Mouse (Mus musculus) T-cell, adult 2 months (primary cell): ENCODE results near the gene Nhp2.

Experiments used
- DNase-seq: peaks from one replicate; pipeline ENCODE4 v3.0.0; 2022; ENCODE audit warnings: low spot score

Nhp2 gene

DNA sequence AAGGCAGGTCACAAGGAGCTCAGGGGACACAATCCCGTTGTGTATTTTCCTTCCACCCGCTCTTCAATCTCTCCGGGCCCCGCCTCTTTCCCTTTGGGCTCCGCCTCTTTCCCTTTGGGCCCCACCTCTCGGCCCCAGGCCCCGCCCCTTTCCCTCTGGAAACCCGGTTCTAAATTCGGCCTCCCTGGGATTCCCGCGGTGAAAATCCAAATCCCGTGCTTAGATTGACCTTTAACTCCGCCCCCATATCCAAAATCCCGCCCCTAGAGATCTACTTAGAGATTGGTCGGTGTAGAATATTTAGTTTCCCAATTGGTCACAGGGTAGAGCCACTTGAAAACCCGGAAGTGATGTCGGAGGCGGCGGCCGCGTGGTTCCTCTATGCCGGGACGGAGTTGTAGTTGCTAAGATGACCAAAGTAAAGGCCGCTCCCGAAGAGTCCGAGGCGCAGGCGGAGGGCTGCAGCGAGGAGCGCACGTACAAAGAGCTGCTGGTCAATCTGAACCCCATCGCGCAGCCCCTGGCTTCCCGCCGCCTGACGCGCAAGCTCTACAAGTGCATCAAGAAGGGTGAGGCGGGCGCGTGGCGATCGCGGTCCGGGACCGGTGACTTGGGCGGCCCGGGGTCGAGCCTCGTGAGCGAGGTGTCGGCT lies at the start of gene Nhp2:
TSS of gene Nhp2 (plus strand) at position 327 of the 652 bp plus-strand sequence.
- peak; percentile 88 for DNase-seq

DNA sequence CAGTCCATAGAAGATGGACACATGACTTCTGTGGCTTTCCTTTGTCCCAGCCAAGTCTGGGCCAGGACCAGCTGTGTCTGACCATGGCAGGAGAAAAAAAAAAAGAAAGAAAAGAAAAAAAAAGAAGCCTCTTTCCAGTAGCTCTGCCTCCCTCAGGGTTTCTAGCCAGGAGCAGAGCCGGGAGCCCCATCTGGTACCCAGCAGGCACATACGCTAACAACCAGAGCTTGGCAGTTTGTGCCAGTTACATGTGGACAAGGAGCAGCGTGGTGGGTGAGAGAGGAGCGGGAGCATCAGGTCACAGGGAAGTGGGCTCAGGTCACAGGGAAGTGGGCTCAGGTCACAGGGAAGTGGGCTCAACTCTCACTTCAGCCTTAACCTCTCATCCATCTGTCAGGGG lies 43.1 kb upstream of the Nhp2 start:
- DNase-seq, result no peak

- peak; percentile 64 for DNase-seq
These were observed 41.9 kb upstream of the Nhp2 start for GRCm38 (mm10) chr11:51577587-51577986.

DNA sequence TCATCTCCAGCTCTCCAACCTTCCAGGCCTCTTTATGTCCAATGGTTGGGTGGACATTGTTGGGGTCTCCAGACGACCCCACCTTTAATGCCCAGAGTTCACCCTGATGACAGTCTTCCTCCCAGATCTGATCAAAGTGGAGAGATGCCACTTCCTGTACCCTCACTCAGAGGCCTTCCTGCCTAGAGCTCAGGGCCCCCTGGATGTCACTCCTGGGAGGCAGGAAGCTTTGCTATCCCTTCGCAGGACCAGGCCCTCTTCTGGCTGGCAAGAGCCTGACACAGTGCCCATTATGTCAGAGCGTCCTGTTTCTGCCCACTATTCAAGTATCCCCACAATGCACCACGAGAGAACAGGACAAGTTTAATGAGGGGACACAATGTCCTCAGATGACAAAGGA lies 40.5 kb upstream of the Nhp2 start:
- peak; percentile 23 for DNase-seq

- DNase-seq, result peak; percentile 44
These were observed 36.8 kb upstream of the Nhp2 start for GRCm38 (mm10) chr11:51582713-51583112.

- no peak for DNase-seq
These were observed 35.5 kb upstream of the Nhp2 start for GRCm38 (mm10) chr11:51584057-51584430.

DNA sequence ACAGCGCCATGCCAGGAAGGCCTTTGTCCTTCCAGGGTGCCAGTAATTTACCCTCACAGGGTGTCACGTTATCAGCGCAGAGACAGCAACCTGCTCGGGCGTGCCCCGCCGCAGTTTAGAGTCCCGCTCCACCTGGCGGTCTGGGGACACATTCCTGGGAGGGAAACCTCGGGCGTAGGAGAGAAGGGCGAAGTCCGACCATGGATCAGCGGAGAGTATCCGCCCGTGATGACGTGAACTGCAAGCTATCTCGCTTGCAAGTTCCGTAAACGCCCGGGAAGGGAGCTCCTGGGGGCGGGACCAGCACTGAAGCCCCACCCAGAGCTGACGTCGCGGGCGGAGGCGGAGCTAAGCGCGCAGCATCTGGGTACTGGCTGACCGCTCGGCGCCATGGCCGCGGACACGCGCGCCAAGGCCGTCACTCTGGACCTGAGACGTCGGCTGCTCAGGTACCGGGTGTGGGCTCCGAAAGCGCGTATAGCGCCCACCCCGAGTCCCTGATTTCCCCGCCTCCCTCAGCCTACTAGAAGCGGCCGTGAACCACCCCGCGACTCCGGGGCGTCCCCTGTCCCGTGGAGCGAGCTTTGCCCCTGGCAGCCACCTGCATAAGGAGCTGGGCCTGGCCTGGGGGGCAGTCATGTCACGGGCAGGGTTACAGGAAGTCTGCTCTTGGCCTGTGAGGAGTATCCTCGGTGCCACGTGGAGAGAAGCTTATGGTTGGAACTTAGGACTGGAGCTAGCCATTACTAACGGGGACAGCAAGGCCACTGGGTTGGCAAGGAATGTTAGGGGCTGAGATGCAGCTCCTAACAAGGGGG lies 34.9 kb upstream of the Nhp2 start, which contains the start of gene Phykpl:
TSS of gene Phykpl (plus strand) at position 327 of the 818 bp plus-strand sequence.
- peak; percentile 88 for DNase-seq

- DNase-seq, result no peak
These were observed 33.8 kb upstream of the Nhp2 start for GRCm38 (mm10) chr11:51585608-51586252.

- DNase-seq, result no peak
These were observed 33.1 kb upstream of the Nhp2 start for GRCm38 (mm10) chr11:51586411-51586810.

DNA sequence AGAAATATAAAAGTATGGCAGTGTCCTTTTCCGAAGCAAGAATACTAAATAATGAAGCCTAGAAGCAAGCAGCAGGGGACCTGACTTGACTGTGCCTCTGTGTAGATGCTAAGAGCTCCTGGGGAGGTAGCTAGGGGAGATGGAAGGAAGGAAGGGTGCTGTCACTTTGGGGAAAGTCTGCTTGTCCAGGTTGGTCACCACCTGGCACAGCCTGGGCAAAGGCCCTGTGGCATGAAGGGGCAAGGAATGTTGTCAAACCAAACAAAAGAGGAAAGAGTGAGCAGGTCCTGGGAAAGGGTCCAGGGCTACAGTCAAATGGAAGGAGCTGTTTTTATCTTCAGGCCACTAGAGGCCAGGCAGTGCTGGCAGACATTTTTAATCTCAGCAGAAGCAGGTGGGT lies 32.5 kb upstream of the Nhp2 start:
- DNase-seq, result no peak

DNA sequence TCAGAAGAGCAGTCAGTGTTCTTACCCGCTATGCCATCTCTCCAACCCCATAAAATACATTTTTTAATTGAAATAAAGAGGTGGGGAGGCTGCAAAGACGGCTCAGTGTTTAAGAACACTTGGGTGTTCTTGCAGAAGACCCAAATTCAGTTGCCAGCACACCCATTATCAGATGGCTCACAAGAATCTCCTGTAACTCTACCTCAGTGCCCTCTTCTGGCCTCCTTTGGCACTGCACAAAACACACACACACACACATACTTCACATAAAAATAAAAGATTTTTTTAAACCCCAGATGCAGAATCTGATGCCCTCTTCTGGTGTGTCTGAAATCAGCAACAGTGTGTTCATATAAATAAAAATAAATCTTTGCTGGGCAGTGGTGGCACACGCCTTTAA lies 30.7 kb upstream of the Nhp2 start:
- no peak for DNase-seq

DNA sequence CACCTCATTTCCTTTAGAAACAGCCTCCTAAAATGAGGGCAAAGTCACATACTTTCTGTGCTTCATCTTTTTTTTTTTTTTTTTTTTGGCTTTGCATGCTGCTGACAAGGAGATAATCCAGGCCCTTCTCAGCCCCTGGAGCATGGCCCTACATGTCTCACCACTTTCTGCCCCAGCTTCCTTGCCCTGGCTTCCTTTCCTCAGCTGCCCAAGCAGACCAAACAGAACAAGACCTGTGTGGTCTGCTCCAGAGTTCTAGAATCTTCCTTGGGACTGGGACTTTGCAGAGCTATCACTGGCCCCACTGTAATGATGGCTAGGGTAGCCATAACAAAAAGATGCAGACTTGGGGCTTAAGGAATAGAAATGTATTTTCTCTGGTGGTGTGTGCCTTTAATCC lies 29.5 kb upstream of the Nhp2 start:
- DNase-seq, result no peak

DNA sequence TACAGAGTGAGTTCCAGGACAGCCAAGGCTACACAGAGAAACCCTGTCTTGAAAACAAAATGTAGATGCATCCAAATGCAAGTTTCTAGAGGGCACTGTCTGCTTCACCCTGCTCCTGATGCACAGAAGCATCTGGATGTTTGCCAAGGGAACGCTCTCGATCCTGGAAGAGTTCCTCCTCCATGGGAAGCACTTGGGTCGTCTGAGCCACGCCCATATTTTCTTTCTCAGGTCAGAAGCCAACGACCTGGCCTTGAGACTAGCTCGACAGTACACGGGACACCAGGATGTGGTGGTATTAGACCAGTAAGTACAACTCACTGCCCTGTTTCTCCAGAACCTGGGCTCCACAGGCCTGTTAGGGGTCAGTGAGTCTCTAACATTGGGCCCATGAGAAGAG lies 28.4 kb upstream of the Nhp2 start:
- DNase-seq, result no peak

DNA sequence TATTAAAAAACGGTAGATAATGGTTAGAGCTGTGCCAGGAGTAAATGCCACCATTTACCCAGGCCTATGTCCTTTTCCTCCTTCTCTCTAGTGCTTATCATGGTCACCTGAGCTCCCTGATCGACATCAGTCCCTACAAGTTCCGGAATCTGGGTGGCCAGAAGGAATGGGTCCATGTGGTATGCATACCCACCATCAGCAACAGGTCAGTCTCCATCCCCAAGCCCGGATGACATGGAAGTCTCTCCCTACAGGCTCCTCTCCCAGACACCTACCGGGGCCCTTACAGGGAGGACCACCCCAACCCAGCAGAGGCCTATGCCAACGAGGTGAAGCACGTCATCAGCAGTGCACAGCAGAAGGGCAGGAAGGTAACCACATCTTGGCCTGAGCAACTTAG lies 27.6 kb upstream of the Nhp2 start:
- DNase-seq, result no peak

- no peak for DNase-seq
These were observed 26.2 kb upstream of the Nhp2 start for GRCm38 (mm10) chr11:51593368-51593767.

DNA sequence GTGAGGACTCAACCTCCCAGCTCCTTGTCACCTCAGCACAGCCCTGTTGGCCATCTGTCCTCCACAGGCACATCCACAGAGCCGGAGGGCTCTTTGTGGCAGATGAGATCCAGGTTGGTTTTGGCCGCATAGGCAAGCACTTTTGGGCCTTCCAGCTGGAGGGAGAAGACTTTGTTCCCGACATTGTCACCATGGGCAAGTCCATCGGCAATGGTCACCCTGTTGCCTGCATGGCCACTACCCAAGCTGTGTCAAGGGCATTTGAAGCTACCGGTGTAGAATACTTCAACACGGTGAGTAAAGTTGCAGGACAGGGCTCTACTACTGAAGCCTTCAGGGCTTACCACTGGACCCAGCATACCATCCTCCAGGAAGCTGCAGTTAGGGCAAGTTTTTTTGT lies 25.7 kb upstream of the Nhp2 start:
- no peak for DNase-seq

- DNase-seq, result no peak
These were observed 24.7 kb upstream of the Nhp2 start for GRCm38 (mm10) chr11:51594715-51595350.

DNA sequence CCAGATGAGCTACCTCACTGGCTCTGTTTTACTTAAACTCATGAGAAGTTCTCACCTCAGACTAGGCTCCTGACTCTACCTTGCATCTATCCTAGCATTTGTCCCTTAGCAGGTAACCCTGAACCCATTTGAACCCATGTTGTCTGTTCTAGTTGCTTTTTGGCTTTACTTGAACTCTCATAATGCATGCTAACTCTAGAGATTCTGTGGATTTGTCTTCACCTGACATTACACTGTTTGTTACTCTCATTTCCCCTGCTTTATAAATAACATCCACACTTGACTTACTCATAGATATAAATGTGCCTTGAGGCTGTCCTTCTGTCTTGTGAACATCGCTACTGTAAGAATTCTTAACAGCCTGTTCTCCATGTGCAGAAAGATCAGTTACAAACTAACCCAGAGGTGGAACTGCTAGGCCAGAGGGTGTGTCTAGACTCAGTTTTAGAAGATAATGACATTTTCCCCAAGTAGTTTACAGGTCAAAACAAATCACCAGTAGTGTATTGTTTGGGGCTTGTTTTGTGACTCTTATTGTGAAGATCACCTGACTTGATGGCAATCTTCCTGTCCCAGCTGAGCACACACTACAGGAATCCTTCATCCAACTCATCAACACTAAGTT lies 24.0 kb upstream of the Nhp2 start:
- no peak for DNase-seq

DNA sequence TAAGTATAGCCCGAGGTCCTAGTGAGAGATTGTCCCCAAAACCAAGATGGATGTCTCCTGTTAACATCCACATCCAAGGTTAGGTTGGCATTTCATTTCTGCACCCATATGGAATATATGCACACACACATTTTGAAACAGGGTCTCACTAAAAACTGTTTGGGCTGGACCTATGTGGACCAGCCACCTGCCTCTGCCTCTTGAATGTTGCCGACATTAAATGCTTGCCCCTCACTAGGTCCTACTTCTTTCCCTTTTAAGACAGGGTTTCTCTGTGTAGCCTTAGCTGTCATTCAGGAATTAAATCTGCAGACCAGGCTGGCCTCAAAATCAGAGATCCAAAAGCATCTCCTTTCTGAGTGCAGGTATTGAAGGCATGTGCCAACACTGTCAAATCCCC lies 22.0 kb upstream of the Nhp2 start:
- no peak for DNase-seq

GRCm38 (mm10) chr11:51602253-51602652 lies 17.3 kb upstream of the Nhp2 start:
- no peak for DNase-seq

- DNase-seq, result peak; percentile 86
These were observed 13.7 kb upstream of the Nhp2 start for GRCm38 (mm10) chr11:51605602-51606446.
